Mouse (Mus musculus) embryonic facial prominence, embryonic 12.5 days (tissue): ENCODE measurements around the gene Glis3. TPM values are rescaled to one million over a fixed set of nuclear protein-coding genes. Genes with fewer than 3 reads are reported as not detected.

Experiments used
- ATAC-seq: fragments of 200-750 bp; cut with Nextera tagmentation; 2 replicates; pipeline ENCODE4 v1.8.0; 2017; ENCODE audit not compliant: insufficient number of reproducible peaks, insufficient read depth, low FRiP score, low TSS enrichment
- H3K27ac ChIP-seq: fragments of 300-500 bp; sonication (generic); 2 replicates; pipeline ENCODE4 v1.5.1; 2016; ENCODE audit warnings: mild to moderate bottlenecking
- H3K27me3 ChIP-seq: fragments of 300-500 bp; sonication (generic); 2 replicates; pipeline ENCODE4 v1.6.1; 2016; ENCODE audit warnings: mild to moderate bottlenecking, moderate library complexity
- H3K36me3 ChIP-seq: fragments of 300-500 bp; sonication (generic); 2 replicates; pipeline ENCODE4 v1.6.1; 2016; ENCODE audit warnings: mild to moderate bottlenecking
- H3K4me1 ChIP-seq: fragments of 300-500 bp; sonication (generic); 2 replicates; pipeline ENCODE4 v1.6.1; 2016
- H3K4me2 ChIP-seq: fragments of 300-500 bp; sonication (generic); replicated peaks from 2 replicates; pipeline ENCODE4 v1.6.1; 2016; ENCODE audit warnings: mild to moderate bottlenecking, moderate library complexity
- H3K4me3 ChIP-seq: fragments of 300-500 bp; sonication (generic); 2 replicates; pipeline ENCODE4 v1.5.1; 2016; ENCODE audit warnings: mild to moderate bottlenecking
- H3K9ac ChIP-seq: fragments of 300-500 bp; sonication (generic); 2 replicates; pipeline ENCODE4 v1.6.1; 2016; ENCODE audit warnings: mild to moderate bottlenecking, moderate library complexity
- H3K9me3 ChIP-seq: fragments of 300-500 bp; sonication (generic); 2 replicates; pipeline ENCODE4 v1.6.1; 2016; ENCODE audit warnings: mild to moderate bottlenecking, moderate library complexity
- WGBS: fragments of 180-500 bp; shearing (Covaris S2); methylation state at CpG from one replicate; pipeline ENCODE4 v1.1.7; 2016; 5-methylcytosine and 5-hydroxymethylcytosine counted together
- polyA plus RNA-seq: library from polyadenylated mRNA; unstranded; fragments of >200 nt; fragmentation: Nextera tagmentation; extraction: Ambion mirVana; gene quantifications from 2 replicates; pipeline ENCODE4 v1.2.1, GENCODE M21; 2016

The Glis3 gene
- polyA plus RNA-seq, 1 experiment from 2014 or later, result 7.8 TPM

DNA sequence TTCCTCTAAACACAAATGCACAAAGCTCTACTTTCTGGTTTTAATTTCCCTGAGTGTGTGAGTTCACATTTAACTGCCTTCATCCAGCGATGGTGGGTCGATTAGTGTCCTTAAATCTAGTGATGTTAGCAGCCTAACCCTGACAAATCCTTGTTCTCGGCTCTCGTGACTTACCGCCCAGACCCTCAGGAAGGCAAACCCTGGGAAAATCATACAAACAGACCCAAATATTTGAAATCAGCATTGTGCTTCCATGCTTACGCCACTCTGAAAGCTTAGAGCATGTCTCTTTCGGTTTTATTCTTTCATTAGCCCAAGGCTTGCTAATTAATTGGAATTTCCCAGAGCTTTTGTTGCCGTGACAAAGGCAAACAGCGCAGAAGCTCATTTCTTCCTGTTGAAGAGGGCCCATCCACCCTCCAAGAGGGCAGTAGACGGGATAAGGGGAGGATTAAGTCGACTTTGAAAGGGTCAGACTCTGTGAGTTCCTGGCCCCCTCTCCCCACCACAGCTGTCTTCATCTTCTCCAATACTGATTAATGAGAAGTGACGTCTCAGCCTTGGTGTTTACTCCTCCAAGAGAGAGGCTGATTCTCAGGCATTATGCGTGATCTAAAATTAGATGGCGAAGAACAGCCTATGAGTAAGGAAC lies 100.0 kb downstream of the Glis3 start:
- Histone ChIP-seq H3K9ac (no peak overlapping the region), H3K36me3 (no peaks in the 10 kb centered on the region), H3K4me1 (no peaks in the 10 kb centered on the region), H3K27me3 (no peaks in the 10 kb centered on the region), H3K9me3 (no peaks in the 10 kb centered on the region), H3K27ac (no peak overlapping the region), H3K4me3 (no peak overlapping the region), H3K4me2 (no peak overlapping the region)
- no peak for ATAC-seq
- WGBS, result 47% methylated on average over 14 of the region's 14 CpGs

DNA sequence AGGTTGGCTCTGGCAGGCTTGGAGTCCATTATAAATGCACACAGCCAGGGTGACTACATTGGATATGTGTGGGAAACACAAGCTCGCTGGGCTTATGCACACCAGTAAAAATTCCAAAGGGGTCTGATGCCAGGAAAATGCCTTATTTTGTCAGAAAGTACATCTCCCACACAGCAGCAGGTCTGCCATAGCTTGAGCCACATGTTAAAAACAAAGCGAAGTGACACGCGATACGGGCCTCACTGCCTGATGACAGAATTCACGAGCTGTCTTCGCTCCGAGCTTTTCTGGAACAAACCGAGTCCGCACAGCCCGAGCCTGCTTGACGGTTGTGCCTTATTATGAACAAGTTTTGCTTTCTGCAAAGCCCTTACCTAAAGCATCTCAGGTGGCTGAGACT lies 102.9 kb downstream of the Glis3 start:
- H3K27me3 ChIP-seq, result no peaks in the 10 kb centered on the region
- H3K4me3 ChIP-seq, result no peak overlapping the region
- WGBS, result 77% methylated on average over 12 of the region's 12 CpGs
- ATAC-seq, result no peak
- H3K4me1 ChIP-seq, result no peaks in the 10 kb centered on the region
- no peaks in the 10 kb centered on the region for H3K9me3 ChIP-seq
- H3K36me3 ChIP-seq, result no peaks in the 10 kb centered on the region
- H3K9ac ChIP-seq, result no peak overlapping the region
- H3K27ac ChIP-seq, result no peak overlapping the region
- H3K4me2 ChIP-seq, result no peak overlapping the region

DNA sequence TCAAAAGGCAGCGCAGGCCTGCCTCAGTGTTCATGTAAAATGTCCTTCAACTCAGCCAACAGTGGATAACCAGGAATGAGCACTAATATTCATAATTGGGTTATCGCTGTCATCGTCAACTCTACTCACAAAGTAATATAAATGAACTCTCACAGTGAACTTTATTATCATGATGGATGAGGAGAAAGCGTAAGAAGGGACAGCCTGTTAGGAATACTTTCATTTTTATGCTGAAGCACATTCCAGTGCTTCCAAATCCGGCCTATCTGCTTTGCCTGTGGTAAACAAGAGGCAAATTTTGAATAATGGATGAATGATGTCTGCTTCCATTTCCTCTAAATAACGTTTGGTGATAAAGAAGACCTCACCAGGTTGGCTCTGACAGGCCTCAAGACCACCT lies 103.3 kb downstream of the Glis3 start:
- no peaks in the 10 kb centered on the region for H3K27me3 ChIP-seq
- 89% methylated on average over 6 of the region's 6 CpGs for WGBS
- ATAC-seq, result no peak
- H3K36me3 ChIP-seq, result no peaks in the 10 kb centered on the region
- no peak overlapping the region for H3K27ac ChIP-seq
- H3K9ac ChIP-seq, result no peak overlapping the region
- no peak overlapping the region for H3K4me3 ChIP-seq
- H3K9me3 ChIP-seq, result no peaks in the 10 kb centered on the region
- no peaks in the 10 kb centered on the region for H3K4me1 ChIP-seq
- H3K4me2 ChIP-seq, result no peak overlapping the region

DNA sequence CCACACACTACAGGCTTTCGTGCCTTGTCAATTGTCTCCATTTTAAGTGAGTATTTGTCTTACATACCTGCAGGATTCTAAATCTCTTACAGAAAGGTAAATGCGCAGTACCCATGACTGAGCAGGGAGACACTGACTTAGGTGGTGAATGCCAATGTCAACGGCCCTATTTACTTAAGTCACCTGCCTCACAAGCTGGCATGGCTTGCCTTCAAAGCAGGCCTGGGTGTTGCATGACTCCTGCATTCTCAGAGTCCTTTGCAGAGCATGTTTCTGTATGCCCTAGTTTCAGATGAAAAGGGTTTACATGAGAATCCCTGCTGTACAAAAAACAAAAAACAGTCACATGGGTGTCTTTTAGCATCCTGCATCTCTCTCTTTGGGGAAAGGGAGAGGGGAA lies 106.2 kb downstream of the Glis3 start:
- H3K36me3 ChIP-seq, result no peaks in the 10 kb centered on the region

DNA sequence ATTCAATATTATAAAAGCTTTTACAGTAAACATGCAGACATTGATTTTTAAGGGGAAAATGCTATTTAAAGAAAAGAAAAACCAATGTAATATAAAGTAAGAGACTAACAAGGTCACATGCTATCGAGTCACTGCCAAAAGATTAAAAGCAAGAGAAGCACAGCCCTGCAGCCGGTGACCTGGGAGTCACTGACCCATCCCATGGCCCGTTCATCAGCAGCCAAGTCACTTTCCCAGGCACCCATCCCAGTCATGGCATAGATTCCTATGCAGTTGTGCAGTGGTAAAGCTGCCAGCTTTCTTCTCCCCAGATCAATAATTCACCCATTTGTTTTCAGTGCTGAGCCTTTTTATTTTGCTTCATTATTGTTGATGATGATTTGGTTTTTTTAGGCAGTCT lies 110.0 kb downstream of the Glis3 start:
- ATAC-seq, result no peak
- peaks cover 3% of the 10 kb centered on the region; the same call in 1 of the 2 replicates for H3K27me3 ChIP-seq

More for the DNA sequence above, 106.2 kb downstream of the Glis3 start:
- H3K4me2 ChIP-seq, result no peak overlapping the region
- WGBS, result 88% methylated on average over 3 of the region's 3 CpGs
- no peaks in the 10 kb centered on the region for H3K27me3 ChIP-seq
- H3K27ac ChIP-seq, result no peak overlapping the region
- H3K9ac ChIP-seq, result no peak overlapping the region
- no peak overlapping the region for H3K4me3 ChIP-seq
- no peaks in the 10 kb centered on the region for H3K4me1 ChIP-seq
- no peaks in the 10 kb centered on the region for H3K9me3 ChIP-seq
- ATAC-seq, result no peak

DNA sequence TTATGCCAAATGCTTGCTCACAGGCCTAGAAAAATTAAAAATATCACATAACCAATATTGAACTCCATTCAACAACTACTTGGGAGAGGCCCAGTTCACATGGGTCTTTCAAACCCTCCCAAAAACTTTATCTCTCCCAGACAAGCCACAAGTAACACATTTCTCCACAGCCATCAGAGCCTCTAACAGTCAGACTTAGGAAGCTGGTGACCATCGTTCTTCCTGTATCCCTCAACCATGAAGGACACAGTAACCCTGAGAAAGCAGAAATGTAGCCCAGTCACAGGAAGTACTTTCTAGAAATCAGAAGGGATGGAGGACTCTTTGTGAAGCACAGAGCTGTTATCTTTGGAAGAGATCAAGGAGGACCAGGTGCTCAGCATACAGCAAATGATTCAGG lies 112.8 kb downstream of the Glis3 start:
- H3K27me3 ChIP-seq, result peaks cover 3% of the 10 kb centered on the region; the same call in 1 of the 2 replicates

More for the DNA sequence above, 110.0 kb downstream of the Glis3 start:
- Histone ChIP-seq H3K4me2 (no peak overlapping the region), H3K4me1 (peaks cover 6% of the 10 kb centered on the region; the same call in 1 of the 2 replicates), H3K9me3 (no peaks in the 10 kb centered on the region), H3K9ac (no peak overlapping the region), H3K27ac (no peak overlapping the region), H3K36me3 (no peaks in the 10 kb centered on the region), H3K4me3 (no peak overlapping the region)
- WGBS, result 69% methylated on average over 3 of the region's 3 CpGs

DNA sequence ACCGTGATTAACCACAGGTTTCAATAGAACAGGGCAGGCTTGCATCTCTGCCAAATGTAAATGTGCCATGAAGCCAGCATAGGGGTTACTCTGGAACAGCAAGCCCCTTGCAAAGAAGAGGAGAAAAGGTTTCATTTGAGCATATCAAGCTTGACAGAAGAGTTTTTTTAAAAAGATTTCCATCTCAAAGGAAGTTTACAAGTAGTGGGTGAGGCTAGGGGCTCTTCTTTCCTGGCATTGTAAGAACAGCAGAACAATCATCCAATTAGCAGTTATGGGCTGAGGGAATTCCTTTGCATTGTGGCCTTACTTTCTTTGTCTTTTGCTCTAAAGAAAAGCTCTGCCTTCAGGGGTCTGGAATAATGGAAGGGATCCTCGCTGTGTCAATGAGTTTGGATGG lies 113.3 kb downstream of the Glis3 start:
- no peak for ATAC-seq
- Histone ChIP-seq H3K9ac (no peak overlapping the region), H3K4me1 (peaks cover 6% of the 10 kb centered on the region; the same call in 1 of the 2 replicates), H3K36me3 (no peaks in the 10 kb centered on the region), H3K9me3 (no peaks in the 10 kb centered on the region), H3K27me3 (peaks cover 3% of the 10 kb centered on the region; the same call in 1 of the 2 replicates), H3K4me2 (no peak overlapping the region), H3K27ac (no peak overlapping the region), H3K4me3 (no peak overlapping the region)
- WGBS, result 13% methylated on average over 2 of the region's 2 CpGs

More for the DNA sequence above, 112.8 kb downstream of the Glis3 start:
- Histone ChIP-seq H3K4me1 (peaks cover 6% of the 10 kb centered on the region; the same call in 1 of the 2 replicates), H3K4me3 (no peak overlapping the region), H3K27ac (no peak overlapping the region), H3K9me3 (no peaks in the 10 kb centered on the region), H3K9ac (no peak overlapping the region), H3K36me3 (no peaks in the 10 kb centered on the region), H3K4me2 (no peak overlapping the region)
- 68% methylated on average over 1 of the region's 1 CpGs for WGBS
- ATAC-seq, result no peak

DNA sequence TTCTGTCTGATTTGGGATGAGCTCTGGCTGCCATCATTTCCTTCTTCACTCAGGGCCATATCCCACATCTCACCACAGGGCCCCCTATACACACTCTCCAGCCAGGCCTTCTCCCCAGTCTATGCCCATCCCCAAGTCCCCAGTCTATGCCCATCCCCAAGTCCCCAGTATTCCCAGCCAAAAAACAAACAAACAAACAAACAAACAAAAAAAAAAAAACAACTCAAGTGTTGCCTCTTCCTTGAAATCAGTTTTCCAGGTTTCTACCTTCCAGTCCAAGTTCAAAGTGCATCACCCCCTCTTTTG lies 118.2 kb downstream of the Glis3 start:
- H3K36me3 ChIP-seq, result no peaks in the 10 kb centered on the region
- H3K4me2 ChIP-seq, result no peak overlapping the region
- peaks cover 21% of the 10 kb centered on the region; the same call in 1 of the 2 replicates for H3K4me1 ChIP-seq
- no peak overlapping the region for H3K9ac ChIP-seq
- H3K9me3 ChIP-seq, result no peaks in the 10 kb centered on the region
- ATAC-seq, result no peak
- no peaks in the 10 kb centered on the region for H3K27me3 ChIP-seq
- H3K4me3 ChIP-seq, result no peak overlapping the region
- no peak overlapping the region for H3K27ac ChIP-seq

DNA sequence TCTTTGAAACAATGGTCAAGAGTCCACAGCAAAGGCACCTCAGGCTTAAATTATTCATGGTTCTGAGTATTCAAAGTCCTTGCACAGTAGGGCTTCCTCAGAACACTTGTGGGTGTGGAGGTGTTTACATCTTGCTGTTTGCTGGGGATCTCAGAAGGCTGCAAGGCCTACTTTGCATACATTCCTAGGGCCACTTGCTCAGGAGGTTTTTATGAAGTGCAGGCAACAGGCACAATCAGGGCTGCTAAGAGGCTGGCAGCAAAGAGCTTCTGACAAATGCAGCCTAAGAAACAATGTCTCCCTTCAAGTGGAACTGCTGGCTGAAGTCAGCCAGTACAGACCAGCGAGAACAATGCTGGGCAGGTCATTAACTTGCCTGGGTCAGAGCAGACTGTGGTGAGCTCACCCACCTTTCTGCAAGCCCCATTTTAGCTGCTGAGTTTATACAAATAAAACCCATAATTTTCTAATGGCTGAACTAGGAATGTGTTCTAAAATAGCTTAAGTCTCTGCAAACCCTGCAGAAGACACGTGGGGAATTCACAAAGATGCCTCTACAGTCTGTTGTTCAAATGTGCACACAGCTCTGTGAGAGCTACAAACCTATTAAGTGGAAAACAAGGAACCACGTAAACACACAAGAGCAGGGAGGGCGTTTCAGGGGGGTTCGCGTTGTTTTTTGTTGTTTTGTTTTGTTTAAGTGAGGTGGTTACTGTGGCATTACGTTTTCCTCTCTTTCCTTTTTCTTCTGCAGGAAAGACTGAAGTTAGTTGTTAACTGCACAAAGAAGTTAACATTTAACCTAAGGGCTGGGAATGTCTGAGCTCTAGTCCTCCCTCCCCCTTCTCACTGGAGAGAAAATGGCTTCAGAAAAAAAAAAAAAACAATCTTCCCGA lies 118.8 kb downstream of the Glis3 start:
- H3K9ac ChIP-seq, result no peak overlapping the region
- no peaks in the 10 kb centered on the region for H3K36me3 ChIP-seq
- ATAC-seq, result no peak
- WGBS, result 36% methylated on average over 8 of the region's 8 CpGs
- no peak overlapping the region for H3K4me3 ChIP-seq
- peaks cover 21% of the 10 kb centered on the region; the same call in 1 of the 2 replicates for H3K4me1 ChIP-seq
- H3K4me2 ChIP-seq, result no peak overlapping the region
- H3K9me3 ChIP-seq, result no peaks in the 10 kb centered on the region
- H3K27me3 ChIP-seq, result no peaks in the 10 kb centered on the region
- H3K27ac ChIP-seq, result peak overlapping the region; percentile 54; the same call in 1 of the 2 replicates

DNA sequence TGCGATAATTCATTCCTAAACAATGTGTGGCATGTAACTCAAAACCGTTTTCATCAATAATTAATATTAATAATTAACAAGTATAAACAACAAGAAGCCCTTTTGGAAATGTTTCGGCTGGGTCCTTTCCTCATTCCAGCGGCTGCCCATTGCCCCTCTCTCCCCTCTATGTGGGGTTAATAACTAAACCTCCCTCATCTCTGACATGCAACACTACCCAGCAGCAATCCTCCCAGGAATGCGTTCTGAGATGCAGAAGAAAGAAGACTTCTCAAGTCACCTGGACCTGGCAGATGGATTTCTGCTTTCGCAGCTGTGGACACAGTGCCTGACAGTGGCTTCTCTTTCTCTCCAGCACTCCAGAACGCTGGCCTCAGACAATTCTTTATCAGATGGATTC lies 120.0 kb downstream of the Glis3 start:
- no peak overlapping the region for H3K4me2 ChIP-seq
- H3K36me3 ChIP-seq, result no peaks in the 10 kb centered on the region
- 0 out of 2 replicates have a peak, but pooled peaks cover 16% of the 10 kb centered on the region for H3K4me1 ChIP-seq
- H3K27me3 ChIP-seq, result no peaks in the 10 kb centered on the region
- H3K4me3 ChIP-seq, result no peak overlapping the region
- no peak overlapping the region for H3K9ac ChIP-seq
- H3K27ac ChIP-seq, result no peak overlapping the region
- no peak for ATAC-seq
- WGBS, result 57% methylated on average over 7 of the region's 7 CpGs
- H3K9me3 ChIP-seq, result no peaks in the 10 kb centered on the region

DNA sequence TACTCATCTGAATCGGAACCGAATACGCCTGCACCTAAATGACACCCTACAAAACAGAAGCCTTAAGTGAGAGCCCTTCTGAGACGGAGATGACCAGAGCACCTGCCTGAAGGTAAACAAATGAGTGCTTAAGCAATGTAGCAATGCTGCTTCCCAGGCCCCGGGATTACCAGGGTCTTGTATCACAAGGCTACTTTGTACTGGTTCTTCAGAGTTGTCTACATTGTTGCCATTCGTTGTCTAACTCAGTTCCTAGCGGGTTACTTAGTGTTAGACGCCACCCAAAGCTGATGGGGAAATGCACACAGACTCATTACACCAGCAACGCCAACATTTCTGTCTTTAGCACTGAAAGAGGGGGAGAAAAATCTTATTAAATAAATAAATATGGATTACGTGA lies 120.5 kb downstream of the Glis3 start:
- WGBS, result 76% methylated on average over 10 of the region's 10 CpGs
- no peak for ATAC-seq
- Histone ChIP-seq H3K9ac (no peak overlapping the region), H3K4me3 (no peak overlapping the region), H3K27me3 (no peaks in the 10 kb centered on the region), H3K27ac (no peak overlapping the region), H3K4me1 (0 out of 2 replicates have a peak, but pooled peaks cover 16% of the 10 kb centered on the region), H3K9me3 (no peaks in the 10 kb centered on the region), H3K4me2 (no peak overlapping the region), H3K36me3 (no peaks in the 10 kb centered on the region)

DNA sequence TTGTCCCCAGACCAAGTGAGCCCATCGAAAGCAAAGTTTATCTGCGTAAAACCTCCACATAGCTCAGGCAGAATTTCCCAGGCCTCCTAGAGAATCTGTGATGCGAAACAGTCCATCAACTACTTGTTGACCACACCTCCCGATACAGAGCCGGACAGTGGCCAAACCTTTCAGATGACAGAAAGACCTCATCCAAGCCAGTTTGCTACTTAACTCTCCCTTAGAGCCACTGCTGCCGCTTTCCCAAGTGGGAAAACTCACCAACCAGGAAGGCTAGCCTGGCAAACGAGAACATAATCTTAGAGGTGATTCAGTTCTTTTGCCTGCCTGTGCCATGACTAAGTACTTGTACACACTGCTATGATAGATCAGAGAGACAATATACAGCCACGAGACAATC lies 121.2 kb downstream of the Glis3 start:
- 0 out of 2 replicates have a peak, but pooled peaks cover 16% of the 10 kb centered on the region for H3K4me1 ChIP-seq

More for the DNA sequence above, 121.2 kb downstream of the Glis3 start:
- Histone ChIP-seq H3K27ac (no peak overlapping the region), H3K9me3 (no peaks in the 10 kb centered on the region), H3K4me3 (no peak overlapping the region), H3K27me3 (no peaks in the 10 kb centered on the region), H3K9ac (no peak overlapping the region), H3K4me2 (no peak overlapping the region), H3K36me3 (no peaks in the 10 kb centered on the region)
- ATAC-seq, result no peak
- 68% methylated on average over 8 of the region's 8 CpGs for WGBS
